Mouse (Mus musculus): ENCODE data around the gene Slain2.
"Not testable (repeated sequence)": the region's sequence is repeated elsewhere in the genome, so short reads cannot be mapped to it uniquely, and the experiment has no call there.

The Slain2 gene

GRCm38 (mm10) chr5:73012884-73013610 lies 98.9 kb downstream of the Slain2 start:
- not testable (repeated sequence) for DNase-seq (ENCODE audit: low spot score)

GRCm38 (mm10) chr5:73013611-73014287 lies 99.6 kb downstream of the Slain2 start:
- not testable (repeated sequence) for DNase-seq (ENCODE audit: low spot score)

DNA sequence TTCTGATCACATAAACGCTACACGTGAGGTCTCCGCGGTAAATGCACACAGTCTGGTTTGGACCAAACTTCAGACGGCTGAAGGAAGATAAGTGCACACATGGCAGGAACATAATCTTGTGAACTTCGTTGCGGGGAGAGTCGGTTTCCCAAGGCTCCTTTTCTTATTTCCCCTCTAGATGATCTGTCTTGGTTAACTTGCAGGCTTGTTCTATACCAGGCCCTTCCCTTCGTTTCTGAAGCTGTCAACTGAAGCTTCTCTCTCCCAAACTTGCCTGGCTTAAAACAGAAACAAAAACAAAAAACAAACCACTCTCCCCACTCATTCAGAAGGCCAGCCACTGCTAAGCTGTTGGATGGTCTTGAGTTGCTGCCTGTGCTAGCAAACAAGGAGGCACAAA lies 100.6 kb downstream of the Slain2 start:
- DNase-seq (ENCODE audit: low spot score), result no peak

DNA sequence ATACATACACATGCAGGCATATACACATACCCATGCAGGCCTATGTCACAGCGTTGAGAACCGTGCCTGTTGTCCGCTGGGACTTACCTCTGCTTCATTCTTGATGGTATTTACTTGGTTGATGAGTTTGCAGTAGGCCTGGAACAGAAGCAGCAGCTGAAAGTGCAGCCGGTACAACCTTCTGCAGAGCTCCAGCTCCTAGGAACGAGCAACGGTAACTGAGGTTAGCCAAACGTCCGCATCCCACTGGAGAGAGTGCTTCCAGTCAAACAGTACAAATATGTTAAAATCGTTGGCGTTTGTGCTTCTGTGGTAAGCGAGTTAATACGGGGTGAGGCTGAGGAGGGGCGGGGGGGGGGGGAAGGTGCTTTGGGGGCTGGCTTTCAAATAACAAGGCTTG lies 109.7 kb downstream of the Slain2 start:
- DNase-seq (ENCODE audit: low spot score), result no peak

Data from adipocyte (in vitro differentiated cells).